Mouse (Mus musculus) adrenal gland, adult 18-20 months (tissue): ENCODE results near the gene Taf9. TPM values are rescaled to one million over a fixed set of nuclear protein-coding genes. Genes with fewer than 3 reads are reported as not detected.
A peak's percentile ranks its signal among the peaks of the same experiment; 100 is the strongest.

Source experiments
- DNase-seq, 2 experiments: peaks; one replicate each; pipeline ENCODE4 v3.0.0; 2021 to 2022; ENCODE audit warnings: low spot score in 2 of 2
- total RNA-seq, 2 experiments: library from RNA; stranded (reverse); gene quantifications; 1 replicate in 1 of 2; 2 replicates in 1 of 2; pipeline ENCODE4 v1.2.3; 2021

Gene Taf9
- total RNA-seq, 2 experiments from 2014 or later, result 12.7 to 13.5 TPM

- peak in 1 of 2 experiments; percentile 10 for DNase-seq
Measured at GRCm38 (mm10) chr13:100669291-100670022, 18.1 kb downstream of the Taf9 start, which contains the start of gene Ccdc125. TSS of gene Ccdc125 (plus strand) at chr13:100669717.

- DNase-seq, result no peak
Measured at GRCm38 (mm10) chr13:100670181-100670741, 18.9 kb downstream of the Taf9 start.

DNA sequence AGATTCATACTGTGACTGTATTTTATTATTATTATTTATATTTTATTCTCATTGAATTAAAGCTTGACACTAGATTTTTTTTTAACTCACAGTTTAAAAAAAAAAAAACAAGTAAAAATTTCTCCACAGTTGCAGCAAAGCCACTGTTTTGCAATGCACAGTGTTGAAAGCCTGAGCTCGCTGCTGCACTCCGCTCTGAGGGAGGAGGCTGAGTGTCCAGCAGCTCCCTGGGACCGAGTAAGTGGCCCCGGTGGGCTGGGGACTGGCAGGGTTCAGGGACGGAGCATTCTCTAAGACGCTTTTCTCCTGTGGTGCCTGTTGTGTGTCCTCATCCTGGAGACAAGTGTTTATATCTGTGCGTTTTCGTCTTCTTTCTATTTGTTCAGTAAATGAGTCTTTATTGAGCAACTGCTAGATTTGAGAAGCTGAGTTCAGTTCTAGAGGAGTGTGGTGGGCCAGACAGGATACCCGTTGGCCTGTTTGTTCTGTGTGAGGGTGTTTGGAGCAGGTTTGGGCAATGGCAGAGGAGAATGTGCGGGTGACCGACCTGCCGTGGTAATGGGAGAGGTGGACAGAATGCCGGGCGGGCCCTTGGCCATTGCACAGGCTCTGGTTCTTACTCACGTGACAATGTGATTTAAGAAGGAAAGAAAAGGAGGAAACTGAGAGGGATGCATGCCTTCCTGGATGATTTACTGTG lies 24.7 kb downstream of the Taf9 start:
- DNase-seq, result no peak

- DNase-seq, result no peak
Measured at GRCm38 (mm10) chr13:100681615-100682014, 30.2 kb downstream of the Taf9 start.

GRCm38 (mm10) chr13:100682837-100683236 lies 31.5 kb downstream of the Taf9 start:
- DNase-seq, result no peak

DNA sequence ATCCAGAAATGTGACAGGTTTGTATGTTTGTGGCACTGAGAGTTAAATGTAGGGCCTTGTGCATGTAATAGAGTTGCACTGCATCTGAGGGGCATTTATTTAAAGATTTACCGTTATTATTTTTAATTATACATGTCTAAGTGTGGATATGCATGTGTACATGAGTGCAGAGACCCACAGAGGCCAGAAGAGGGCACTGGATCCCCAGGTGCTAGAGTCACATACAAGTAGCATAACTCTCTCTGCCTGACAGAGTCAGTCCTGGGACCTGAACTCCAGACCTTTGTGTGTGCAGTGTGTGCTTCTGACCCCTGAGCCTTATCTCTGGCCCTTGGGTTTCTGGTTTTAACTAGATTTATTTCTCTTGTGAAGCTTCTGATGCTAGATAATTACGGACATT lies 33.0 kb downstream of the Taf9 start:
- DNase-seq, result no peak

- no peak for DNase-seq
Measured at GRCm38 (mm10) chr13:100687513-100687912, 36.1 kb downstream of the Taf9 start.

DNA sequence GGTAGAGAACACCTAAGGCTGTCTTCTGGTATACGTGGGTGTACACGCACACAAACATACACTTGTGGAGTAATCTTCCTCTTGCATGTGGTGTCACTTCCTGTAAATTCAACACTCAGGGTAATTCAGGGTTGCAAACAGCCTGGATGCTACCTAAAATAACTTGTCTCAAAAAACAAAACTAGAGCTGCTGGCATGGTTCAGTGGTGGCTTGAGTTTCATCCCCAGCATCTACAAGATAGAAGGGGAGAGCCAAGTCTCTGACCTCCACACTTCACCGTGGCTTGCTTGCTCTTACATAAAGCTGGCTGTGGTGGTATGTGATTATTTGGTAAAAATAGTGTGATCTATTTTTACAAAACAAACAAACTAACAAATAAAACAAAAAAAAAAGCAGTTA lies 46.2 kb downstream of the Taf9 start:
- DNase-seq, result no peak

GRCm38 (mm10) chr13:100698866-100699265 lies 47.5 kb downstream of the Taf9 start:
- DNase-seq, result no peak

- no peak for DNase-seq
Measured at GRCm38 (mm10) chr13:100703468-100703867, 52.1 kb downstream of the Taf9 start.

Other genes with a start within 250 kb of the Taf9 start
- gene Naip1, start 198.7 kb upstream of the Taf9 start, total RNA-seq, result under 1 TPM; 0.10 to 0.30 TPM
- 10 to 100 TPM; 27.8 to 31.4 TPM for gene Gtf2h2, start 159.0 kb upstream of the Taf9 start, total RNA-seq
- gene Ocln, start 98.9 kb upstream of the Taf9 start, total RNA-seq, result 10 to 100 TPM in 1 of 2 experiments, 1 to 10 TPM in 1; 2.5 to 22.2 TPM
- gene Marveld2, start 34.6 kb upstream of the Taf9 start, total RNA-seq, result under 1 TPM; 0.42 to 0.50 TPM
- 10 to 100 TPM; 70.0 to 71.9 TPM for gene Ak6, start 600 bp upstream of the Taf9 start, total RNA-seq
- 10 to 100 TPM; 21.3 to 21.8 TPM for gene Rad17, start 528 bp upstream of the Taf9 start, total RNA-seq
- gene Ccdc125, start 18.1 kb downstream of the Taf9 start, total RNA-seq, result 1 to 10 TPM in 1 of 2 experiments, under 1 TPM in 1; 0.66 to 1.3 TPM
- 10 to 100 TPM; 33.7 to 36.7 TPM for gene Cdk7, start 79.4 kb downstream of the Taf9 start, total RNA-seq
- gene Mrps36, start 93.1 kb downstream of the Taf9 start, total RNA-seq, result 100 to 1,000 TPM; 111 to 155 TPM
- under 1 TPM in 1 of 2 experiments, not detected in 1; 0.22 TPM for gene Cenph, start 124.3 kb downstream of the Taf9 start, total RNA-seq
- gene Ccnb1, start 135.0 kb downstream of the Taf9 start, total RNA-seq, result 1 to 10 TPM in 1 of 2 experiments, under 1 TPM in 1; 0.64 to 2.5 TPM
- 10 to 100 TPM; 39.9 to 45.7 TPM for gene Slc30a5, start 181.8 kb downstream of the Taf9 start, total RNA-seq